Mouse (Mus musculus) cerebellum, postnatal 14 days (tissue): ENCODE measurements around the gene Optn.
"Not testable (repeated sequence)": the region's sequence is repeated elsewhere in the genome, so short reads cannot be mapped to it uniquely, and the experiment has no call there.

Experiments
- DNase-seq, 2 experiments: peaks; one replicate each; pipeline ENCODE4 v3.0.0; 2021; ENCODE audit warnings: mixed read lengths in 2 of 2

The Optn gene

DNA sequence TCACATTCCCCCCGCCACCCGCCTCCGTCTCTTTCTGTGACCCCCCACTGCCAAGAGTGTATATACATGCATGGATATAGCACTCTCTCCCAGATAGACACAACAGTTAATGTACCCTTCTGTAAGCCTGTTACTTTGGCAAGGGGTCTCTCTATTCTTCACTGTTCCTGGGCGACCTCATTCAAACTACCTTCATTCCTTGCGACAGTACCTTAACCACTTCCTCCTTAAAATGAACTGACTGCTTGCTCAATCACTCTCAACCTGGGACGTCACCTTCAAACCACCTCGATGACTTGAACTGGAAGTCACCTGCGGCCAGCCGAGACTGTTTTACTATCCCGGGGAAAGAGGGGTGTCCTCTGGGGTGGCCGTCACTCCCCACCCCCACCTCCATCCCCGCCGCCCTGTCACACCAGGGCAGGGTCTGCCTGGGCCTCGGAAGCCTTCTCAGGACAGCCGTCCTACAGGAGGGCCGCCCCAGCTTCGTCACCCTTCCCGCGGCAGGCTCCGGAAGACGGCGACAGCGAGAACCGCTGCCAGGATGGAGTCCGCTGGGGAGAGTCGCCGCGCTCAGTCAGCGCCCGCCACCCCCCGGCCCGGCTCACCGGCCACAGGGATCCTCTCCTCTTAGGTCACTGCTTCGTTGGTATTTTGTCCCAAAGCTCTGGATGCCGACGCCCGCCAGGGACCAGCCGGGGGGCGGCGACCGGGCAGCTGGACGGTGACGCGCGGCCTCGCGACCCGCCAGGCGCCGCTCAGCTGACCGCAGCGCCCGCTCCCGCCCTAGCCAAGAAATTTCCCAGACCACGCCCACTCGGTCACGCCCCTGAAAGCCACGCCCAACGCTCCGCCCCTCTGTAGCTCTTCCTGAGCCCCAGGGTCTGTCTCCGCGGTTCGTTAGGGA is at the start of gene Optn:
TSS of gene Optn (minus strand) at position 753 of the 907 bp plus-strand sequence.
- peak; percentile 95 for DNase-seq

DNA sequence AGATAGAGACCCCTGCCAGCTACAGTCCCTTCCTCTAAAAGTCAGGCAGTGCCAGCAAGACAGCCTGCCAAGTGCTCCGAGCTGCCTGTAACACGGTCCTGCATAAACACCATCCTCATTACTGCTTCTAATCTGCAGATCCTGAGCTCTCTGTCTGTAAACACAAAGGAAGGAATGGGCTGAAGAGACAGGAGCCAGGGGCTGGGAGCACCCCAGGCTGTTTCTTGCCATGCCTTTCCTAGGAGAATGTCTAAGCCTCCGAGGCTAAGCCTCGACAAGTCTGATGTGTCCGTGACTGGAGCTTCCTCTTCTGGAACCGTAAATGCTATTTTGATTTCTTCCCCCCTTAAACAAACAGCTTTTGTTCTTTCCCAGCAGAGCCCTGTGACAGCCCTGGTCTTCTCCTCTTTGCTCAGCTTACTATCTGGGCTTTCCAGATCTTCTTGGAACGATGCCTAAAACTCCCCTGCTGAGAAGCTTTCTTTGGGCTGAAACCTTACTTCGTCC is 49.0 kb upstream of the Optn start:
- peak; percentile 28 to 41 for DNase-seq

GRCm38 (mm10) chr2:5102891-5103290 is 39.0 kb upstream of the Optn start:
- DNase-seq: no peak

DNA sequence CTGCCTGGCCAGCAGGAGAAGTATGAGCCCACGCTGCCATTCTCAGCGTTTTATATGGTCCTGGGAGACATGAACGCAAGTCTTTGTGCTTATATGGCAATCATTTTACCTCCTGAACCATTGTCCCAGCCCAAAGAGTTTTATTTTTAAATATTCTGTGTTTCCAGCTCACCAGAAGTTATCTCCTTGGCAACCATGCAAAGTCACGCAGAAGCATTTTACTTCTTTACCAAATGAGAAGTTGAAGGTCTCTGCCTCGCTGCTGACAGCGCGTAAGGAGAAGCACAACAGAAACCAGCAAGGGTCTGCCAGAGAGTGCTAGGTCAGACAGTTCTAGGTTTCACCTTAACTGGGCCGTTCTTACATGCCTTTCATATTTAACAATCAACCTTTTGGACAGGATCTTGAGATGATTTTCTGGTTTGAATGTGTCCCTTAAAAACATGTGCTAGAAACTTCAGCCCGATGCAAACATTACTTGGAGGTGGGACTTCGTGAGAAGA is 37.9 kb upstream of the Optn start:
- DNase-seq: no peak

DNA sequence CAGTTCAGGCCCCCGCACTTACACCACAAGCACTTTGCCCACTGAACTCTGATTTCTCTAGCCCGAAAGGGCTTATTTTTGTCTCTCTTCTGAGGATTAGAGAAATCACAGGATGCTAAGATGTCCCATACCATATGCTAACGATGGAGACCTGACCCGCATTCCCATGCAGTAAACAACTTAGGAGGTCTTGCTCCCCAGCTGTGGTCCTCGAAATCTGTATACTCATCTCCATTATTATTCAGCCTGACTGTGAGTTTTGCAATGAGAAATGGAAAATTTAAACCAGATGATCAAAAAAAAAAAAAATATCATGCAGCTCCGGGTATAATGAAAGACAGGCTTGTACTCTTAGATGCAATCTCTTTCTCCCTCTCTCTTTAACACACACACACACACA is 35.3 kb upstream of the Optn start:
- DNase-seq: no peak

- no peak for DNase-seq
Observed at GRCm38 (mm10) chr2:5097786-5098445, 34.1 kb upstream of the Optn start.

- DNase-seq: no peak
Observed at GRCm38 (mm10) chr2:5095316-5095715, 31.5 kb upstream of the Optn start.

DNA sequence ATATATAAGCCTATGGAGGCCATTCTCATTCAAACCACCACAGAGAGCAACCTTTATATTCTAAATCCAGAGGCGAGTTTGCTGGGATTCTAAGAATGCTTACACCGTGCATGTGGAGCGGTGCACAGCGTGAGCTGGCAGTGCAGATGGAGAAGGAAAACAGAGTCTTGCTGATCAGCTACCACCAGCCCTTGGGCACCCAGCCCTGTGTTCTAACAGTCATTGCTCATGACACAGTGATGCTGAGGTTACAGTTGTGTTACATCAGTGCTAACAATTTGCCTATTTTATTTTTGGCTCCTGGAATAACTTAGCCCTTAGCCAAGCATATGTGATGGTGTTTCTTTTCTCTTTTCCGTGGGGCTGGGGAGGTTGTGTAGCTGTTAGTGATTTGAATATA is 31.0 kb upstream of the Optn start:
- DNase-seq: no peak

GRCm38 (mm10) chr2:5090385-5090784 is 26.5 kb upstream of the Optn start:
- DNase-seq: peak; percentile 51 to 52

GRCm38 (mm10) chr2:5087667-5088066 is 23.8 kb upstream of the Optn start:
- DNase-seq: no peak

DNA sequence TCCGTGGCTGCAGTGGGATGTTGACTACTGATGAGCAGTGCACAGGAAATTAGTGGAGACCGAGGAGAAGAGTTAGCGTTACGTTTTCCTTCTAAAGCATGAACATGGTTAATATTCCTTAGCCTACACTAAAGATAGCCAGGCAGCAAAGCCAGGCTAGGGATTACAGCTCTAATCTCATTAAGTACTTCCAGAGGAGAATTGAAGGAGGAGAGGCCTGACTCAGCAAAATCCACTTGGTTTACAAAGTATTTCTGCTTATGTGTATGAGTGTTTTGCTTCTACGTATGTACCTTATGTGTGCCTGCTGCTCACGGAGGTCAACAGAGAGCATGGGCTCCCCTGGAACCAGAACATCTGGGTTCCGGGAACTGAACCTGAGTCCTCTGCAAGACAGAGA is 19.9 kb upstream of the Optn start:
- no peak for DNase-seq

DNA sequence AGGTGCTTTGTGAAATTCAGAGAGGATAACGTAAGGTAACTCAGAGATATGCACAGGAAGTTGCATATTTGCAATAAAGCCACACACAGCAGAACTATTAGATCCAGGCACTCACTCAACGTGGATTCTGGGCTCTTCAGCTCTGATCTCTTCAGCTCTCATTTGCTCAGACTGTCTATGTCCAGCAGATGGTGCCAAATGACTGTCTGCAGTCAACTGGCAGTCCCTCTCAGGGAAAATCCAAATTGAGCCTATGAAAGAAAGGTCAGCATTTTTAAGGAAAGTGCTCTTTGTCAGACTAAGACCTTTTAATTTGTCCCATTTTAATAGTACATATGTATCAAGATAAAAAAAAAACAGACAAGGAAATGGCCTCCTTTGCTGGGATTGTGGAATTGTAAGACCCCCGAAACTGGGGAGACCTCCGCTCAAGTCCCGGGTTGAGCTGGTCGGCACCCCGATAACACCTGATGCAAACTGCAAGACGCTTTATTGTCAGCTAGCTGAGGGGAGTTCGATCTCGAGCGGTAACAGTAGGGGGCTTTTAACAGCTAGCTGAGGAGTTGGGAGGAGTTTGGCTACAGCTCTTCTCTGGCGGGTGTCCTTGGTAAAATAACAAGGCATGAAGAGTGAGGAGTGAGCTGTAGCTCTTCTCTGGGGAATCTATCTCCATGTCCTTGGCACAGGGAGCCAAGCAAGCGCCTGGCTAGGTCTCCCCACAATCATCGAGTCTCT is 16.4 kb upstream of the Optn start:
- peak; percentile 77 to 78 for DNase-seq

- DNase-seq: no peak
Observed at GRCm38 (mm10) chr2:5077937-5078336, 14.1 kb upstream of the Optn start.

GRCm38 (mm10) chr2:5077490-5077889 is 13.6 kb upstream of the Optn start:
- DNase-seq: no peak

- DNase-seq: no peak
Observed at GRCm38 (mm10) chr2:5075856-5076255, 12.0 kb upstream of the Optn start.

DNA sequence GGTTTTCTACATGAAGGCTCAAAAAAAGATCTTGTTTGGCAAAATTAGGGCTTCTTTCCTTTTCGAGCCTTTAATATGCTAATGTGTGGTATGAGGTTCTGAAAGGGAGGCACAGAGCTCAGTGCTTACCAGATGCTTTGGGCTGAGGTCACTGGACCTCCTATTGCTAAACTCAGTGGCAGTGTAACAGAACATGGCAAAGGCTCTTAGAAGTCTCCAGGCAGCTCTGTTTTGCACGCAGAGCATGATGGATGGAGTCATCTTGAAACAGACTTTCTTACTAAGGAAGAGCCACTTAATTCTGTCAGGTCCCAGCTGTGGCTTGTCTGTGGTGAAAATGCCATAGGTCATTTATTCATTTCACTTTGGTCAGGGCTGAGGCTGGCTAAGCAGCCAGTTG is 11.6 kb upstream of the Optn start:
- DNase-seq: no peak

- no peak for DNase-seq
Observed at GRCm38 (mm10) chr2:5073785-5074184, 9.9 kb upstream of the Optn start.

GRCm38 (mm10) chr2:5067951-5068350 is 4.1 kb upstream of the Optn start:
- no peak for DNase-seq

DNA sequence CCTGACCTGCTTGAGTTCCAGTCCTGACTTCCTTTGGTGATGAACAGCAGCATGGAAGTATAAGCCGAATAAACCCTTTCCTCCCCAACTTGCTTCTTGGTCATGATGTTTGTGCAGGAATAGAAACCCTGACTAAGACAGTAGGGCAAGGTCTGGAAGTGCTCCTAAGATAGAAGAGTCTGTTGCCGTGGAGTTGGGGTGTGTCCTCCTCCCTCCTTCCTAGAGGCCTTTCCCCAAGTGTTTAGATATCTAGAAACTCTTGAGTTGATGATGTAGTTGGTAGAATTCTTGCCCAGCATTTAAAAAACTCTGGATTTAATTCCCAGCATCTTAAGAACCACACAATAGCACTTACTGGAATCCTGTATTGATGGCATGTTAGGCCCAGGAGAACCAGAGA is 3.4 kb upstream of the Optn start:
- DNase-seq: not testable (repeated sequence)

- DNase-seq: peak; percentile 66 to 67
Observed at GRCm38 (mm10) chr2:5064247-5064646, 396 bp upstream of the Optn start.

GRCm38 (mm10) chr2:5062496-5063298 is 1.2 kb downstream of the Optn start:
- DNase-seq: no peak

GRCm38 (mm10) chr2:5061133-5061708 is 2.6 kb downstream of the Optn start:
- no peak for DNase-seq
